Mouse (Mus musculus) embryonic facial prominence, embryonic 14.5 days (tissue): ENCODE results near the gene Yy1. TPM values are rescaled to one million over a fixed set of nuclear protein-coding genes. Genes with fewer than 3 reads are reported as not detected.

Source experiments
- ATAC-seq: fragments of 200-750 bp; cut with Nextera tagmentation; 2 replicates; pipeline ENCODE4 v1.8.0; 2017; ENCODE audit warnings: low read depth, moderate number of reproducible peaks, moderate TSS enrichment
- DNase-seq: peaks from one replicate; pipeline ENCODE4 v3.0.0-alpha.2; 2015; ENCODE audit warnings: low spot score
- H3K27ac ChIP-seq: fragments of 300-500 bp; sonication (generic); replicated peaks from 2 replicates; pipeline ENCODE4 v1.5.1; 2014; ENCODE audit warnings: low read depth, mild to moderate bottlenecking, low read length, moderate library complexity
- H3K27me3 ChIP-seq: fragments of 300-500 bp; sonication (generic); replicated peaks from 2 replicates; pipeline ENCODE4 v1.6.1; 2014; ENCODE audit warnings: low read length; ENCODE audit not compliant: control insufficient read depth, insufficient read depth
- H3K36me3 ChIP-seq: fragments of 300-500 bp; sonication (generic); 2 replicates; pipeline ENCODE4 v1.6.1; 2014; ENCODE audit warnings: low read length, mixed read lengths; ENCODE audit not compliant: control insufficient read depth, insufficient read depth
- H3K4me1 ChIP-seq: fragments of 300-500 bp; sonication (generic); 2 replicates; pipeline ENCODE4 v1.6.1; 2014; ENCODE audit warnings: antibody characterized with exemption, low read length; ENCODE audit not compliant: control insufficient read depth, insufficient read depth
- H3K4me2 ChIP-seq: fragments of 300-500 bp; sonication (generic); 2 replicates; pipeline ENCODE4 v1.6.1; 2014; ENCODE audit warnings: low read depth, mild to moderate bottlenecking, low read length, moderate library complexity, mixed read lengths
- H3K4me3 ChIP-seq: fragments of 300-500 bp; sonication (generic); 2 replicates; pipeline ENCODE4 v1.5.1; 2014; ENCODE audit warnings: low read depth, mild to moderate bottlenecking, low read length
- H3K9ac ChIP-seq: fragments of 300-500 bp; sonication (generic); 2 replicates; pipeline ENCODE4 v1.6.1; 2014; ENCODE audit warnings: low read depth, mild to moderate bottlenecking, low read length, moderate library complexity, mixed read lengths
- H3K9me3 ChIP-seq: fragments of 300-500 bp; sonication (generic); 2 replicates; pipeline ENCODE4 v1.6.1; 2016; ENCODE audit warnings: low read length; ENCODE audit not compliant: control insufficient read depth
- WGBS: fragments of 180-500 bp; shearing (Covaris S2); extraction: QIAGEN DNeasy Blood & Tissue Kit; methylation state at CpG from one replicate; pipeline ENCODE4 v1.1.7; 2014; 5-methylcytosine and 5-hydroxymethylcytosine counted together
- polyA plus RNA-seq: library from polyadenylated mRNA; unstranded; fragments of >200 nt; fragmentation: Nextera tagmentation; extraction: Ambion mirVana; gene quantifications from 2 replicates; pipeline ENCODE4 v1.2.1, GENCODE M21; 2014

Gene Yy1
- polyA plus RNA-seq, result 19.9 and 20.3 TPM in 2 replicates

DNA sequence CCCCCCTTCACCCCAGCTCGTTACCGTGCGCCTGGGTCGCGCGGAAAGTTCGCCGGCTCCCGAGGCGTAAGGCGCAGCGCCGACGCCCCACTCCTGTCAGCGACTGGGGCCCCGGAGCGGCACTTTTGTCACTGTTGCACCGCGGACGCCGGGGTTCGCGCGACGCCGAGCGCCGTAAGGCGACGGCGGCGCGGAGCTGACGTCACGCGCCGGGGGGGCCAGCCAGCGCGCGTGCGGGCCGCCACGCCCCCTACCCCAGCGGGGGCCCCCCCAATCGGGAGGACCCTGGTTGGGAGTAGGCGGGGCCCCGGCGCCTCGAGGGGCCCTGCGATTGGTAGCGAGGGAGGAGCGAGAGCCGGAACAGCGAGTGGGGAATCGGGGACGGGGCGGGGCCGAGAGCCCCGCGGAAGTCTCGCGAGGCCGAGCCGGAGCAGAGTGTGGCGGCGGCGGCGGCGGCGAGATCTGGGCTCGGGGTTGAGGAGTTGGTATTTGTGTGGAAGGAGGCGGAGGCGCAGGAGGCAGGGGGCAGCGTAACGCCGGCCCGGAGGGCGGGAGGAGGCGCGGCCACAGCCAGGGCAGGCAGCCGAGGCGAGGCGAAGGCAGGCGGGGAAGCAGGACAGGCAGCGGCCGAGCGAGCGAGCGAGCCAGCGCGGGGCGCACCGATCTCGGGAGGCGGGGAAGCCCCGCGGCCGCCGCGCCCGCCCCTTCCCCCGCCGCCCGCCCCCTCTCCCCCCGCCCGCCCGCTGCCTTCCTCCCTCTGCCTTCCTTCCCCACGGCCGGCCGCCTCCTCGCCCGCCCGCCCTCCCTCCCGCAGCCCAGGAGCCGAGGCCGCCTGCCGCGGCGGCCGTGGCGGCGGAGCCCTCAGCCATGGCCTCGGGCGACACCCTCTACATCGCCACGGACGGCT, at the start of gene Yy1:
Yy1 (plus strand) TSS at position 428 of the 907 bp plus-strand sequence.
- H3K27ac ChIP-seq, result peak within 1 kb of the TSS; percentile 99
- H3K4me3 ChIP-seq, result peak within 1 kb of the TSS; percentile 100
- H3K4me1 ChIP-seq, result peaks cover 19% of the 10 kb centered on the region
- WGBS, result 0% methylated on average over 16 of the region's 127 CpGs
- no peaks in the 10 kb centered on the region for H3K36me3 ChIP-seq
- no peaks in the 10 kb centered on the region for H3K27me3 ChIP-seq
- peak within 1 kb of the TSS; percentile 80 for H3K4me2 ChIP-seq
- peak; percentile 99 for DNase-seq
- peak within 1 kb of the TSS; percentile 92 for H3K9ac ChIP-seq
- no peaks in the 10 kb centered on the region for H3K9me3 ChIP-seq
- ATAC-seq, result peak; percentile 93

DNA sequence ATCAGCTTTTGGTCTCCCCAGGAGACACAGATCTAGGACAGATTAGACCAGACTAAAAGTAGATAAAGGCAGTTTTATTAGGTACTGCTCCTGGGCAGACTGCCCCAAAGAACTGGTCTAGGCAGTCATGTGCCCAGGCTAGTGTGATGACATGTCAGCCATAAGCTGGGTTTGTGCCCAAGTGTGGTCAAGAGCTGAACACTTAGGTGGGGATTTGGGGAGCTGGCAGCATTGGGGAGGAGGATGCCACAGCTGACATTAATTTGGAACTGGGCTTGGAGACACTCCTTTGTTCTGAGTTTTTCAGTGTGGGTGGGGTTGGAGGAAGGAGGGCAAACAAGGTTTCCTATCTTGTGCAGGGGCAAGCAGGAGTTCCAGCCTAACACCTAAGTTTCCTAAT, 46.8 kb upstream of the Yy1 start:
- Histone ChIP-seq H3K4me2 (no peak overlapping the region), H3K4me1 (no peaks in the 10 kb centered on the region), H3K36me3 (no peaks in the 10 kb centered on the region), H3K9me3 (no peaks in the 10 kb centered on the region), H3K27me3 (no peaks in the 10 kb centered on the region), H3K9ac (no peak overlapping the region), H3K4me3 (no peak overlapping the region), H3K27ac (no peak overlapping the region)
- no peak for DNase-seq
- no peak for ATAC-seq

DNA sequence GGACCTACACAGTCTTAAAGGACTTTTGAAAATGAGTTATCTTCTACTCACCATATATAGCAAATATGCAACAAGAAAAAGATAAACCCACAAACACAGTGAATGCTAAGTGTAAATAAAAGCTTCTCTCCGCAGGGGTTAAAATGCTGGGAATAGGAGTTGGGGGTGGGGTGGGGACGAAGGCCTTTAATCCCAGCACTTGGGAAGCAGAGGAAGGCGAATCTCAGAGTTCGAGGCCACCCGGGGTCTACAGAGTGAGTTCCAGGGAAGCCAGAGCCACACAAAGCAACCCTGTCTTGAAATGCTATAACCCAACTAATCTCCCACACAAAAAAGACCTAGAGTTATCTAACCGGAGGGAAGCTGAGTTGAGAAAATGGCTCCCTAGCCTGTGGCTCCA, 43.8 kb upstream of the Yy1 start:
- H3K27ac ChIP-seq, result no peak overlapping the region
- ATAC-seq, result no peak
- no peak for DNase-seq
- 62% methylated on average over 6 of the region's 6 CpGs for WGBS
- H3K4me1 ChIP-seq, result no peaks in the 10 kb centered on the region
- H3K9me3 ChIP-seq, result no peaks in the 10 kb centered on the region
- H3K9ac ChIP-seq, result no peak overlapping the region
- no peaks in the 10 kb centered on the region for H3K36me3 ChIP-seq
- no peaks in the 10 kb centered on the region for H3K27me3 ChIP-seq
- no peak overlapping the region for H3K4me2 ChIP-seq
- no peak overlapping the region for H3K4me3 ChIP-seq

DNA sequence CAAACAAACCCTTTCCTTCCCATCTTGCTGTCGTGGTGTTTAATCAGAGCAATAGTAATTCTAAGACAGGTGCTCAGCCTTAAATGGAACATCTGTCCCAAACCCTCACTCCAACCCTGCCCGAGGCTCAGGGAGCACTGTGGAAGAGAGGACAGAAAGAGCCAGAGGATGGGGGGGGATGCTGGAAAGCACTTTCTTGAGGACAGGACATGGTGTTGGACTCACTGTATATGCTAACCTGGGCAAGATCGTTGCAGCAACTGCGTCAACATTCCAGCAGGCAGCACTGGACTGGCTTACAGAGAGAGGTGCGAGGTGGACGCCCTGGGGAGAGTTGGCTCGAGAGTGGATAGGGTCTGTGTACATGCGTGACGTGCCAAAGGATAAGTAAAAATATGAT, 43.3 kb upstream of the Yy1 start:
- no peaks in the 10 kb centered on the region for H3K36me3 ChIP-seq
- H3K4me3 ChIP-seq, result no peak overlapping the region
- ATAC-seq (no peak), DNase-seq (no peak)
- WGBS, result 85% methylated on average over 9 of the region's 9 CpGs
- H3K9me3 ChIP-seq, result no peaks in the 10 kb centered on the region
- H3K4me1 ChIP-seq, result no peaks in the 10 kb centered on the region
- H3K27me3 ChIP-seq, result no peaks in the 10 kb centered on the region
- no peak overlapping the region for H3K4me2 ChIP-seq
- H3K9ac ChIP-seq, result no peak overlapping the region
- H3K27ac ChIP-seq, result no peak overlapping the region

DNA sequence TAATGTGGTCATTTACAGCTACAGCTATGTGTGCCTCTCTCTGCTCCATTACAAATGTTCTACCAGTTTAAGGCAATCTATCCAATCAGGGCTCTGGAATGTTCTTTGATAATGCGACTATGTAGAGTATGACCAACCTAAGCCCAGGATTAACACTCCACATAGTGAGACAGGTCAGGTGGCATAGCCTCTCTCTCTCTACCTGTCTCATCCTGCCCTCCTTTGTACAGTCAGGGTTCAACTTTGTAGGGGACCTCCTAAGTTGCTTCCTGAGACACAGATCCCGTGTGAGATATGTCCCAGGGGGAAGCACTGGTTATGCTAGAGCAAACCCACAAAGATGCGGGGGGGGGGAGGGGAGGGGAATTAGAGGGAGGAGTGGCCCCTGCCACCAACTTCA, 42.5 kb upstream of the Yy1 start:
- Histone ChIP-seq H3K27ac (no peak overlapping the region), H3K9me3 (no peaks in the 10 kb centered on the region), H3K9ac (no peak overlapping the region), H3K4me1 (no peaks in the 10 kb centered on the region), H3K4me2 (no peak overlapping the region), H3K4me3 (no peak overlapping the region), H3K27me3 (no peaks in the 10 kb centered on the region), H3K36me3 (no peaks in the 10 kb centered on the region)
- no peak for DNase-seq
- WGBS, result 59% methylated on average over 3 of the region's 3 CpGs
- no peak for ATAC-seq

DNA sequence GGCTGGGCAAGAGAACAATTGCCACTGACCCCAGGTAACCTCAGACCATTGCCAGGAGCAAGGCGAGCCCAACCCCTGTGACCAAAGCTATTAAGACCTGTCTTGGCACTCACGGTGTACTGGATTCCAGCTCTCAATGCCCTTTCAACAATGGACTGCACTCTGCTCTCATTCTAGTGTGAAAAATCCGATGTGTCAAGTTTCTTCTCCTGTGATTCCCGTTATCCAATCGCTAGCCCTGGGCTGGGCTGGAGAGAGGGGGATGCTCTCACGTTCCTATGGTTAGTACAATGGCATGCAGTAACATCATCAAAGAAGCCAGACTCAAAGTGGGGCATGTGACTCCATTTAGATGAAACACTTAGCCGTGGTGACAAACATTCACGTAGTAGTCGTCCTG, 41.0 kb upstream of the Yy1 start:
- Histone ChIP-seq H3K4me1 (no peaks in the 10 kb centered on the region), H3K27me3 (no peaks in the 10 kb centered on the region), H3K9me3 (no peaks in the 10 kb centered on the region), H3K9ac (no peak overlapping the region), H3K36me3 (no peaks in the 10 kb centered on the region), H3K27ac (no peak overlapping the region), H3K4me2 (no peak overlapping the region), H3K4me3 (no peak overlapping the region)
- 51% methylated on average over 9 of the region's 9 CpGs for WGBS
- ATAC-seq (peak; percentile 44; the same call in 1 of the 2 replicates), DNase-seq (peak; percentile 19)

DNA sequence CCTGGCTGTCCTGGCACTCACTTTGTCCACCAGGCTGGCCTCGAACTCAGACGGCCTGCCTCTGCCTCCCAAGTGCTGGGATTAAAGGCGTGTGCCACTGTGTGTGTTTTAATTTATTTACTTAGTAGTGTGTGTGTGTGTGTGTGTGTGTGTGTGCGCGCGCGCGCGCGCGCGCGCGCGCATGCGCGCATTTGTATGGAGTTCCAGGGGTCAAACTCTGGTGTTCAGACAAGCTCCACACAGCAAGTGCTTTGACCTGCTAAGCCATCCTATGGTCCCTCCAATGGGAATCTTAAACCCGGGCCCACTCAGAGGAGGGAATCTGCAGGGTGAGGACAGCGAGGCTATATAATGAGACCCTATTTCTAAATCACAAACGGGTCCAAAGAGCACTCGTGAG, 37.6 kb upstream of the Yy1 start:
- Histone ChIP-seq H3K4me1 (no peaks in the 10 kb centered on the region), H3K27me3 (no peaks in the 10 kb centered on the region), H3K27ac (no peak overlapping the region), H3K4me3 (no peak overlapping the region), H3K9me3 (no peaks in the 10 kb centered on the region), H3K4me2 (no peak overlapping the region), H3K9ac (no peak overlapping the region), H3K36me3 (no peaks in the 10 kb centered on the region)
- WGBS, result 86% methylated on average over 21 of the region's 21 CpGs
- ATAC-seq (no peak), DNase-seq (no peak)

DNA sequence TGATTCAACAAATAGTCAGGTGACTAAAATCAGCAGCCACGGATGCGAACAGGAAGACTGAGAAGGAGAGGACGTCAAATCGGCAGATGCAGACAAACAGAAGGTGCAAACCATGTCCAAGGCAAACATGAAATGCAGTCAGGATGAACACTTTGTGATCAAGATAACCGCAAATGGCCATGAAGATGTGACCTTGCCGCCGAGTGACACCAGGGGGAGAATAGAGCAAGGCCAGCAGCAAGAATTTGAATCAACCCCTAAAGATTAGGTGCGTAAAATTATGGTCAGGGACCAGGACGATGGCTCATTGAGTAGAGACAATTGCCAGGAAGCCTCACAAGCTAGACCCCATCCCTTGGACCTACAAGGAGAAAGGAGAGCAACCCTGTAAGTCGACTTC, 36.2 kb upstream of the Yy1 start:
- Histone ChIP-seq H3K9me3 (no peaks in the 10 kb centered on the region), H3K27me3 (no peaks in the 10 kb centered on the region), H3K4me2 (no peak overlapping the region), H3K27ac (no peak overlapping the region), H3K36me3 (no peaks in the 10 kb centered on the region), H3K4me3 (no peak overlapping the region), H3K4me1 (no peaks in the 10 kb centered on the region), H3K9ac (no peak overlapping the region)
- no peak for ATAC-seq
- DNase-seq, result no peak
- 94% methylated on average over 10 of the region's 10 CpGs for WGBS

DNA sequence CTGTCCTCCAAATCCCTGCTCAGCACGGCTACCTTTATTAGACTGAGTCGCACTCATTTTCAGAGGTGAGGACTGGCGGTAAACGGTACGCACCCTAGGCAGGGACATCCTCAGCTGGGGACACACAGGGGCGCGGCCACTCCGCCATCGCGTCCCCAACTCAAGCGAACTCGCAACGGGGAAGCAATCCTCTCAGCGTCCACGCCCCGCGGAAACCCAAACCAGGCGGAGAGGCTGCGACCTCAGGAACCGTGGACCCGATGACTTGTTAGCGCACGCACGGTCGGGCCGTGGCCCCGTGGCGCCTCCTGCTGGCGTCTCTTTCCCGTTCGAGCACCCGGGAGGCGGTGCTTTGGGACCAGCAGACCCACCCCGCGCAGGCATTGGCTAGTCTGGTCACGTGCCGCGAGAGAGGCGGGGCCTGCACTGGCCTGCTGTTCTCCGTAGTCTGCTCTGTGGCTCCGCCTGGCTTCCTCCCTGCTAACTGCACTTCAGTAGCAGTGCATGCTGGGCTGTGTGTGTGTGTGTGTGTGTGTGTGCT, 35.0 kb upstream of the Yy1 start:
- DNase-seq (peak; percentile 98), ATAC-seq (peak; percentile 99)
- WGBS, result under 1% methylated on average over 30 of the region's 41 CpGs
- H3K9ac ChIP-seq, result peak overlapping the region; percentile 78
- H3K36me3 ChIP-seq, result no peaks in the 10 kb centered on the region
- no peaks in the 10 kb centered on the region for H3K9me3 ChIP-seq
- no peak overlapping the region for H3K27ac ChIP-seq
- no peaks in the 10 kb centered on the region for H3K4me1 ChIP-seq
- H3K27me3 ChIP-seq, result no peaks in the 10 kb centered on the region
- H3K4me2 ChIP-seq, result peak overlapping the region; percentile 89
- peak overlapping the region; percentile 67 for H3K4me3 ChIP-seq
